Mouse (Mus musculus) embryo, embryonic 10 days (tissue): ENCODE results near the gene Capn15.

Experiments
- DNase-seq: peaks from one replicate; pipeline ENCODE4 v3.0.0-alpha.2; 2015; ENCODE audit warnings: low spot score

Gene Capn15

DNA sequence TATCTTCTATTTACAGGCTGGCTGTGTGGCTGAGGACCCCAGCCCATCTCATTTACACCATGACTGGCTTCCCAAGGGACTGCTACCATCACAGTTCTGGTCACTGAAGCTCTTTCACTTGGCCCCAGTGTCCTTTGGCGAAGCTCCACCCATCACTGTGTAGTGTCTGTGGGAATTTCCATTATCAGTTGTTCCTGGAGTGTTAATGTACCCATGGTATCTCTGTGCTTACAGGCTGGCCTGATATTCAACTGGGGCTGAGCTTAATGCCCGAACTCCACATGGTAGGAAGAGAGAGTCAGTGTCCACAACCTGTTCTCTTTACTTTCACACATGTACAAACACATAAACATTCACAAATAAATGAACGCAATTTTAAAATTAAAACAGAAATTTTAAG, 7.9 kb upstream of the Capn15 start:
- no peak for DNase-seq

GRCm38 (mm10) chr17:25992274-25992673, 6.7 kb upstream of the Capn15 start:
- no peak for DNase-seq

GRCm38 (mm10) chr17:25990331-25990730, 4.7 kb upstream of the Capn15 start:
- no peak for DNase-seq

- no peak for DNase-seq
Observed at GRCm38 (mm10) chr17:25984556-25985305, 865 bp downstream of the Capn15 start.

- DNase-seq: no peak
Observed at GRCm38 (mm10) chr17:25984066-25984465, 1.5 kb downstream of the Capn15 start.

GRCm38 (mm10) chr17:25982913-25983312, 2.7 kb downstream of the Capn15 start:
- no peak for DNase-seq

DNA sequence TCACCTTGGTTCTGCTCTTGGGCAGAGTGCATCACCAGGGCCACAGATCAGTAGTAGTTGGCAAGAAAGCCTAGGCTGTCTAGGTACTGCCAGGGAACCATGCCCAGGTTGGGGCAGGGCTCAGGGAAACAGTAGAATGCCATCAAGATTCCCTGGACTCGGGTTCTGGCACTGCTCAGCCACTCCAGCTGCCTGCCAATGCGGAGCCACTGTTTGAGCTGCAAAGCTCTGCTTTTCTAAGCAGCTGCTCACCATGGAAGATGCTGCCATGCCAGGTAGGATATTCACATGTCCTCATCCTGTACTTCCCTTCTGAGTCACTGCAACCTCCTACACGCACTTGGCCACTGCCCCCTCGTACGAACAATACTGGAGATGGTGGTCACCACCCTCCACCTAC, 4.7 kb downstream of the Capn15 start:
- no peak for DNase-seq

- no peak for DNase-seq
Observed at GRCm38 (mm10) chr17:25979829-25980738, 5.5 kb downstream of the Capn15 start.

- no peak for DNase-seq
Observed at GRCm38 (mm10) chr17:25970954-25971707, 14.5 kb downstream of the Capn15 start.

DNA sequence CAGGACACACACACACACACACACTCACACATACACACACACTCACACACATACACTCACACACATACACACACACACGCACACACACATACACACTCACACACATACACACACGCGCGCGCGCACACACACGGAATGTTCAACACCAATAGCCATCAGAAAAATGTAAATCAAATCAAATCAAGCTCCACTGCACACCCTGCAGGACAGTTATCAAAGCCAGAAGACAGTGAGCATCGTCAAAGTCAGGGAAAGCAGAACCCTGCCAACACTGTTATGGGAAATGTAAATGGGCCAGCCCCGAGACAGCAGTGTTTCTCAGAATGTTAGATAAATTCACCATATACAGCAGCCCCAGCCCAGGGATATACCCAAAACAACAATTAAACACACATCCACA, 15.1 kb downstream of the Capn15 start:
- no peak for DNase-seq

DNA sequence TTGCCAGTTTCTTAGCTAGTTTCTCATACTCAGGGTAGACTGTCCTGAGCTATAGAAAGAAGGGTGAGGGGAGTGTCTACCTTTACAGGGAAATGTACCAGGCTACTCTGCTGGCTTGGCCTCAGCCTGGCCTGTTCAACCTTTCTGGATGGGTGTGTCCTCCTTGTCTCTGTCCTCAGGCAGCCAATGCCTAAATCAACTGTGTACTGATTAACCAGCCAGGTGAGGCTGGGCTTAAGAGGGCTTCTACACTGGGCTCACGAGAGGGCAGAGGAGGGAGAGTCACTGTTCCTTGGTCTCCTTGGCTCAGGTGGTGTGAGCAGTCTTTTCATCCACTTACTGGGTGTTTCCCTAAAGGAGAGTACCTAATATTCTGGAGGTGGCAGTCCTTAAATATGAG, 17.4 kb downstream of the Capn15 start:
- DNase-seq: no peak

- DNase-seq: no peak
Observed at GRCm38 (mm10) chr17:25967652-25968051, 17.9 kb downstream of the Capn15 start.

- DNase-seq: no peak
Observed at GRCm38 (mm10) chr17:25964271-25964670, 21.3 kb downstream of the Capn15 start.

- DNase-seq: no peak
Observed at GRCm38 (mm10) chr17:25962413-25962905, 23.1 kb downstream of the Capn15 start.

DNA sequence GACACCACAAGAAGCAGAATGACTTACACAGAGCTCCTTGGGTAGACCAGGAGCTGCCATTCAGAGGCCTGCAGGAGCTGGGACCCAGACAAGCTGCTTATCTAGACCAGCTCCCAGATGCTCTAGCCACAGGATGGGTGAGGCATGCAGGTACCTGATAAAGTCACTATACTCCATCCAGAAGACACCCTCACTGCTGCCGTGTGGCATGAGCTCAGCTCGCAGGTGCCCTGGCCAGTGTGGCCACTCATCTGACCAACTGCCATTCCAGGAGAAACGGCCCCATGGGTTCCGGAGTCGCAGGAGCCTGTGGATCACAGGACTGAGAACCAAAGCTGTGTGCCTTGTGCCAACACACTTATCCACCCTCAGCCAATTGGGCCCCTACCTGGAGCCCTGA, 24.0 kb downstream of the Capn15 start:
- DNase-seq: no peak

DNA sequence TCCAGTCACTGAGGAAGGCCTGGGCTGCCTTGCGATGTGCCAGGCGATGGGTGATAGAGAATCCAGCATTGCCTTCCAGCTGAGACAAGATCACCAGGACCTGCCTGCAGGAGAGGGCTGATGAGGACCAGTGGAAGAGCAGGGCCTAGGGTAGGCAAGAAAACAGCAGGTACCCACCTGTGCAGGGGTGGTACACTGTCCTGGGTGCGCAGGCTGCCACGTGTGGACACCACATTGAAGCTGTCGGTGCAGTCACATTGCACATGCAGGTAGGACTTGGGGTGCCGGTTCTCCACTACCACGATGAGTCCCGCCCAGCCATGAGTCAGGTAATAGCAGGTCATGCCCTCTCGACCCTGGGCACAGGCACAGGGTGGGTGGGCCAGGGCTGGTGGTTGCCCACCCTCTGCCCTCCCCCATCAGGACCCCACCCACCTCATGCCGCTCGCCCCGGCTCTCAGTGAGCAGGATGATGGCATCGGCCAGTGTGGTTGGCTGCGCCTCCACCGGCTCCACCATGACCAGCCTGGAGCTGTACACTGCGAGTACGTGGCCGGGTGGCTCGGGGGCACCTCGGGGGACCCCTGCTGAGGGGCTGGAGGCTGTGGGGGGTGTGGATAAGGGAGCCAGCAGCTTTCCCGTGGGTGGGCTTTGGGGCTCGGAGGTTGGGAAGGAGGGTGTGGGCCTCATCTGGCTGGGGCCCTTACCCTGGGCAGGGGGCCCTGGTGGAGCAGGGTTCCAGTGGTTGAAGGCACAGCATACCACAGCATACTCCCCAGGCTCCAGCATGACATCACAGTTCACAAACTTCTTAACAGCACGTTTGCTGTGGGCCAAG, 25.7 kb downstream of the Capn15 start:
- no peak for DNase-seq

GRCm38 (mm10) chr17:25958771-25959494, 26.7 kb downstream of the Capn15 start:
- no peak for DNase-seq

DNA sequence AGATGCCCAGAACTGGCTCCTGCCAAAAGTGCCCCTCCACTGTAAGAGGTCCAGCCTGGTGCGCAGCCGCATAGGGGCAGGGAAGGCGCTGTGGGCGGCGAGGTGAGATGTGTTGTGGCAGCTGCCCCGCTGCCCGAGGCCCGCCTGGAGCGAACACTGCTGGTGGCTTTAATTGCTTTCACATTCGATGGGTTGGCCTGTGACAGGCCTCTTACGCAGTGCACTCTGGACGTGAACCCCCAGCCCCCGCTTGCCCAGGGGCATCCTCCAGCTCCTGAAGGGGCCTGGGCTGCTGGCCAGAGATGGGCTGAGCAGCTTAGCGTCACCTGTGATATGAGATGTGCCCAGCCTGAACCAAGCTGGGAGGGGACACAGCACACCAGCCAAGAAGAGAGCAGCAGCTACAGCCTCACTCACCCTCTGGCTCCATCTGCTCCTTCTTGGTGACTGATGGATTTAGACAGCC, 28.0 kb downstream of the Capn15 start:
- no peak for DNase-seq

DNA sequence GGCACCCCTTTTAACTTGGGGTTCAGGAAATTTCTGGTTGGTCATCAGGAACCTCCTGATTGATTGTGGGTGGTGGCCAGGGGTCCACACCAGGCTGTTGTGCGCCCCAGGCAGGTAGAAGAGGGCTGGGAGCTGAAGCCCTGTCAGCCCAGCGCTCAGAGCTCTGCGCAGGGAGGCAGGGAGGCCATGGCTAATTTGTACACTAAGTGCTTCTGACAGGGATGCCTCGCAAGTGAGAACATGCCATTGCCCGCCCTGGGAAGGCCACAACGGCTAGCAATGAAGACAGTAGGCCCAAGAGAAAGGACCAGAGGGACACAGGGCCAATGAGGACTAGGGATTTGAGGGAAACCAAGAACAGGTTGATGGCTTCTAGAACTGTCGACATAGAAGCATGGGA, 29.0 kb downstream of the Capn15 start:
- DNase-seq: no peak

- no peak for DNase-seq
Observed at GRCm38 (mm10) chr17:25956201-25956600, 29.4 kb downstream of the Capn15 start.

DNA sequence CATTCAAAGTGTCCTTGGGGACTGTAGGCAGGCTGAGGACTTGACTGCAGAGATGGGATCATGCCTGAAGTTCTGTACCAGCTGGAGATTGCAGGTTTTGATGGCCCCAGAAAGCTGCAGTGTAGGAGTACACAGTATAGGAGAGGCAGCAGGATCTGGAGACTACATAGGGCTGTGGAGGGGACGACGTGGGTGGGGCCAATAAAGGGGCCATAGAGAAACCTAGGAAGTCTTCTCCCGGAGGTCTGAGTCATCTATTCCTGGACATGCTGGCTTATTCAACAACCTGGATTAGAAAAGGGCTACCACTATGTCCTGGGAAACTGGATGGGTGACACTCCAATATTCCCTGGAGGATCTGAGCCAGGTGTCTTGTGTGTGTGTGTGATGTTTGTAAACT, 29.9 kb downstream of the Capn15 start:
- DNase-seq: no peak
